Mouse (Mus musculus): Measurements from ENCODE around the gene Rgs21. TPM values are rescaled to one million over a fixed set of nuclear protein-coding genes. Genes with fewer than 3 reads are reported as not detected.

The Rgs21 gene
- total RNA-seq (2023) = not detected in 2 replicates

DNA sequence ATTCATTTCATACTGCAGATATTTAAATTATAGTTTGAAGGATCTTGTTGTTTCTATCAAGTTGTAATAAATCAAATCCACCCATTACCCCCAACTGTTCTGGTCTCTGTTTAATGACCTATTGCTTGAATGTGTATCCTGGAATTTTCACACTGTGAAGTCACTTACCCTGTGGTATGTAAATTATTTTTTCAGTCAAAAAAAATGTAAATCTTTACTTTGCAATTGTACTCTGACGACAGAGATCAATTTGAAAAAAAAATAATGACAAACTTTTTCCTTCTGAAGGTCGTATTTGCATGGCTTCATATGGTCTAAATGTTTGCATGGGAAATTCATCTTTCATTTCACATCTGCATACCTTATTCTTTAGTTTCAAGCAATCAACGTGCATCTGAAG, at the start of gene Rgs21:
TSS of gene Rgs21 (minus strand) at position 101 of the 400 bp plus-strand sequence.

Other genes starting within 250 kb of the Rgs21 start
- gene Rgs18, start 207.8 kb upstream of the Rgs21 start, total RNA-seq (2023) = 42.3 and 48.1 TPM in 2 replicates